Mouse (Mus musculus) lung, postnatal 0 days (tissue): ENCODE data around the gene Olfr1414.

ENCODE experiments used
- CTCF ChIP-seq: IDR thresholded peaks from 2 replicates; pipeline ENCODE4 v1.5.1; 2016; ENCODE audit warnings: antibody characterized with exemption, mild to moderate bottlenecking
- EP300 ChIP-seq: IDR thresholded peaks from 2 replicates; pipeline ENCODE4 v1.6.1; 2016; ENCODE audit warnings: antibody characterized with exemption, mild to moderate bottlenecking, control low read depth

DNA sequence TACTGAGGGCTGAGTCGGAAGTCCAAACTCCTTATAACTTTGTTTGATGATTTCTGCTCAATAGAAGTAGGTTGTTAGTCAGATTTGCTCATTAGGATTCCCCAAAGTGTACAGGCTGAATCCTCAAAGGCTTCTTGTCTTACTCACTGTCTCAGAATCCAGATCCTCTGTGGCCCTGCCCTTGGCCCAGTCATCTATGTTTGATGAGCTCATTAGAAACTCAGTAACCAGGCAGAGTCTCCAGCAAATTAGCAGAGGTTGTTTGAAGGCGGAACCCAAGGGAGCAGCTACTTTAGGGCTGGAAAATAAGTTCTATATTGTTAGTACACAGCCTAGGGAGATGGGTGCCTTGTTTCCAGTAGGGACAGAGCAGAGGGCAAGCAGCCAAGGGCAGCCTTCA, 27.5 kb upstream of the Olfr1414 start:
- TF ChIP-seq CTCF = no peak
- TF ChIP-seq EP300 = no peak
